In the genomic region with DNA sequence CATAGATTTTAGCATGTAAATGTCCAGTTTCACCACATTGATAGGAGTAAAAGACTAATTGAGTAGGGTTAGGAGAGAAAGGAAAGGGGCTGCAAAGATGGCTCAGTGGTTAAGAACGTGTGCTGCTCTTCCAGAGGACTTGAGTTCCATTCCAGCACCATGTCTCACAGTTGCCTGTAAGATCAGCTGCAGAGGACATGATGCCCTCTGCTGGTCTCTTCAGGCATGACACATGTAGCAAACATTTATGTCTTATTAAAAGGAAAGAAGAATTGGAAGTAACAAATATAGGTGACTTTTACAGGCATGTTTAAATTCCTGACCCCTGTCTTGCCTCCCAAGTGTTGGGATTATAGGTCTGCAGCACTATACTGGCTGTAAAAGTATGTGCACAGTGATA, we compare ENCODE assay signal across 10 mouse cellular contexts.
DNase-seq lines count a peak whose midpoint lies in the region; ATAC-seq and TF ChIP-seq lines count a peak whose summit lies in the region.
"Had no signal": no experiment of that assay in that cellular context is flagged by ENCODE, and none has a peak within 500 bp of the region (broad histone marks: within the 10 kb centered on the region; RNA-seq: fewer than 3 reads in every experiment).

No protein-coding gene starts in this region.

- TF ChIP-seq CTCF in kidney, postnatal 0 days (IDR thresholded peaks at IDR 0.05; ENCODE audit: low read depth), result peak; percentile 74

- no peak for ATAC-seq in kidney, postnatal 0 days (replicated peaks; ENCODE audit: low FRiP score, low read depth)

- H3K9ac ChIP-seq in ES-E14 (ENCODE audit: insufficient read depth, low read depth, low read length, poor library complexity, severe bottlenecking), result no peak overlapping the region
- no peak overlapping the region for H3K9ac ChIP-seq in kidney, postnatal 0 days (ENCODE audit: low read depth, low read length)
- H3K9ac ChIP-seq: liver, embryonic 15.5 days had no signal

- H3K4me1 ChIP-seq in ES-E14 (ENCODE audit: control insufficient read depth in 2 of 2, insufficient read depth in 2 of 2, low read length in 2 of 2, poor library complexity in 1 of 2), result peaks cover 0 to 5% of the 10 kb centered on the region in 2 experiments; a peak in 1 of 4 replicates
- no peaks in the 10 kb centered on the region for H3K4me1 ChIP-seq in kidney, postnatal 0 days (replicated peaks; ENCODE audit: insufficient read depth, low read length)
- H3K4me1 ChIP-seq: liver, embryonic 15.5 days had no signal

- WGBS in kidney, postnatal 0 days, result 47% methylated on average over 1 of the region's 1 CpGs

- H3K4me3 ChIP-seq in ES-E14 (ENCODE audit: insufficient read depth in 1 of 2, low read depth in 1 of 2, low read length in 2 of 2, poor library complexity in 1 of 2, severe bottlenecking in 1 of 2), result no peak overlapping the region
- no peak overlapping the region for H3K4me3 ChIP-seq in kidney, postnatal 0 days (replicated peaks; ENCODE audit: low read depth, low read length)
- H3K4me3 ChIP-seq: erythroblast, embryonic 14.5 days; liver, embryonic 15.5 days had no signal

- H3K36me3 ChIP-seq in ES-E14 (ENCODE audit: control insufficient read depth, insufficient read depth, low read length, poor library complexity, severe bottlenecking), result peaks cover 11% of the 10 kb centered on the region
- H3K36me3 ChIP-seq in kidney, postnatal 0 days (ENCODE audit: insufficient read depth, low read length), result peaks cover 59% of the 10 kb centered on the region

- H3K27me3 ChIP-seq in kidney, postnatal 0 days (ENCODE audit: insufficient read depth, low read length), result no peaks in the 10 kb centered on the region
- H3K27me3 ChIP-seq: liver, embryonic 15.5 days had no signal

- H3K27ac ChIP-seq in ES-E14 (ENCODE audit: insufficient read depth, low read depth, low read length, poor library complexity, severe bottlenecking), result no peak overlapping the region
- no peak overlapping the region for H3K27ac ChIP-seq in kidney, postnatal 0 days
- H3K27ac ChIP-seq: liver, embryonic 15.5 days had no signal

- in situ Hi-C loops in ES-E14 (cut with MboI; ENCODE audit: low sequenced_read_pairs in 2 of 2, unreplicated experiment in 2 of 2), result no loop called here

- no peaks in the 10 kb centered on the region for H3K9me3 ChIP-seq in ES-E14 (ENCODE audit: control insufficient read depth, insufficient read depth, low read depth, low read length)
- H3K9me3 ChIP-seq in kidney, postnatal 0 days (replicated peaks; ENCODE audit: low read length), result no peaks in the 10 kb centered on the region
- H3K9me3 ChIP-seq: liver, embryonic 15.5 days had no signal

- no peak overlapping the region for H3K4me2 ChIP-seq in kidney, postnatal 0 days (ENCODE audit: low read length)
- H3K4me2 ChIP-seq: liver, embryonic 15.5 days had no signal

- peak; percentile 15 to 35 for DNase-seq in heart, postnatal 36 days
- no peak for DNase-seq in heart, postnatal 25 days (ENCODE audit: low spot score)
- DNase-seq in 3134 (ENCODE audit: extremely low read depth, insufficient read length, low spot score) (peak; percentile 21), ES-E14 (ENCODE audit: low read depth, low spot score) (peak; percentile 43)
- DNase-seq in cerebellum, adult 8-10 months, result peak; percentile 15
- peak; percentile 10 for DNase-seq in kidney, postnatal 0 days (ENCODE audit: low spot score)
- DNase-seq in mesoderm, embryonic 11.5 days (ENCODE audit: low read depth, low spot score), result peak; percentile 58
- peak; percentile 45 for DNase-seq in thymus, postnatal 25 days

- intact Hi-C loops in heart, postnatal 36 days (cut with DNase I), result no loop called here
- intact Hi-C loops in heart, postnatal 25 days (cut with DNase I), result no loop called here

TF ChIP-seq in ES-E14, 5 proteins besides CTCF, POLR2A, EP300 and RAD21:
- no peak for TF ChIP-seq ZNF384 (IDR thresholded peaks at IDR 0.05; ENCODE audit: low read depth, low read length)
- no peak for TF ChIP-seq HCFC1 (IDR thresholded peaks at IDR 0.05; ENCODE audit: borderline replicate concordance, insufficient read depth, low read length)
- no peak for TF ChIP-seq ZC3H11A (IDR thresholded peaks at IDR 0.05; ENCODE audit: borderline replicate concordance, low read depth, low read length)
- no peak for TF ChIP-seq MAFK (IDR thresholded peaks at IDR 0.05; ENCODE audit: insufficient read depth, low read depth, low read length)
- no peak for TF ChIP-seq CHD2 (IDR thresholded peaks at IDR 0.05; ENCODE audit: low read depth, low read length)
